Mouse (Mus musculus) retina, postnatal 7 days (tissue): ENCODE results near the gene Nxpe4.
"Not testable (repeated sequence)": the region's sequence is repeated elsewhere in the genome, so short reads cannot be mapped to it uniquely, and the experiment has no call there.

Experiments
- DNase-seq: peaks from one replicate; pipeline ENCODE4 v3.0.0-alpha.2; 2012; ENCODE audit warnings: low read depth, low spot score

Nxpe4 gene

GRCm38 (mm10) chr9:48161505-48162192 is at the start of gene Nxpe4:
Gene Nxpe4 (plus strand): TSS chr9:48162023.
- DNase-seq = peak; percentile 79

DNA sequence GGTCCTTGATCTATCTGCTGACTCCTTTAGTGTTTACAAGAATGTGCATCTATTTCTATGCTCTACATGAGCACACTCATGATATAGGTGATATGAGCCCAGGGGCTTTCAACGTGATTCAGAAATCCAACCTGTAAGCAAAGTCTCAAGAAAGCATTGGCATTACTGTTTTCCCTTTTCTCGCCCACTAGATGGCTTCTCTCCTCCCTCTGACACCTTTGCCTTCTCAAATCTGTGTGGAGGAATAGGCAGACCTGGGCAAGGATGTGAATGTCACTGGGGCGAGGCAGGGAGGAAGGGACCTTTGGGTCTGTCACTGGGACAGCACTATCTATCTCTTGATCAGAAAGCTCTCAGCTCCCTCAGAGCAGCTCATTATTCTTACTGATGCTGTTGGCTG is 35.0 kb upstream of the Nxpe4 start:
- no peak for DNase-seq

GRCm38 (mm10) chr9:48137507-48137906 is 24.3 kb upstream of the Nxpe4 start:
- DNase-seq = no peak

DNA sequence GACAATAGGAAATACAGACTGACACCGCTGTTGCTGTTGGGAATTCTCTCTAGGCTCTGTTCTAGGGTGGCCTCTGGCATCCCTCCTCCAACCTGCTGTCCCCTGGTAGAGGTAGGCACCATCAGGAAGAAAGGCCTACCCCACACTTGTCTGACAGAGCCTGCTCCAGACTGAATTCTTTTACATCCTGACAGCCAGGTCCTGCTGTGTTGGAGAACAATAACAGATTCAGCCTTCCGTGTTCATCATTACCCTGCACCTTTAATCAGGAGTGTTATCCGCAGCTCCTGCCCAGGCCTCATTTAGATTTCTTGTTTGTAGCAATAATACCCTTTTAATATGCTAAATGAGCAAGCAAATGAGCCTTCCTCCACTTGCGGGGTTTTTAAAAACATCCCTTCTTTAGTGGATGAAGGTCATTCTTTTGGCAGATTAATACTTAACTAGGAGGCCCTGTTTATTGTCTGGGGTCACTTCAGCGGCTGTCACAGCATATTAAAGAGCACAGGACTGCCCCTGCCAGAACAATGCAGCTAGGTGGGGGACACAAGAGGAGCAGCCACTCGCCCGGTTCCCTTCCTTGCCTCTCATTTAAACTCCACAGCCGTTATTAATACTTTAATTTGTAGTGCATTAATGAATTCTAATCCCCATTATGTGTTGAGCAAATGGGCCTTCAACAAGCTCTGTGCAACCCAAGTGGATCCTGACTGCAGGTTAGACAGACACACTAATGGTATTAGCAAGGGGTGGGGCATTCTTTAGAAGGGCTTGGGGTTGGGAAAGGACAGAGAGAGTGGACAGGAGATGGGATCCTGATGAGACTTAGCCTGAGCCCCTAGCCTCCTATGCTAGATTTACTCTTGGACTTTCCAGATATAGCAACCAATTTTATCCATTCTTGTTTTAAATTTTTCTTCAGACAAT is 21.1 kb upstream of the Nxpe4 start:
- DNase-seq = no peak

- DNase-seq = no peak
These were observed 19.2 kb upstream of the Nxpe4 start for GRCm38 (mm10) chr9:48142646-48143045.

DNA sequence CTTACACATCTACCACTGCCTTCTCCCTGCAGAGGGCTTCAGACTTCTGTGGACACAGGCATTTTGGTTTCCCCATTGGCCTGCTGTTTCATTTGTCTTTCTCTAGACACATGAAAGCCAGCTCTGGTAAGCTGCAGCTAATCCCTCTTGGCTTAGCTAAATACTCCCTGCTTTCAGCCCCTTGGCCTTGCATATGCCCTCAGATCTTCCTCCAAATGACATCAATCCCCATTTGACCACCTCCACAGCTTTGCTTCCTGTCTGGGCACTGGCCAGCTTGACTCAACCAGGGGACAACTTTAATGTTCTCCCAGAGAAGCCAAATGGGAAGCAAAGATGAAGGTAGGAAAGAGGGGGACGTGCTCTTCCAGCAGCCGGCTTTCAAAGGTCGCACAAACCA is 15.1 kb upstream of the Nxpe4 start:
- DNase-seq = peak; percentile 50

DNA sequence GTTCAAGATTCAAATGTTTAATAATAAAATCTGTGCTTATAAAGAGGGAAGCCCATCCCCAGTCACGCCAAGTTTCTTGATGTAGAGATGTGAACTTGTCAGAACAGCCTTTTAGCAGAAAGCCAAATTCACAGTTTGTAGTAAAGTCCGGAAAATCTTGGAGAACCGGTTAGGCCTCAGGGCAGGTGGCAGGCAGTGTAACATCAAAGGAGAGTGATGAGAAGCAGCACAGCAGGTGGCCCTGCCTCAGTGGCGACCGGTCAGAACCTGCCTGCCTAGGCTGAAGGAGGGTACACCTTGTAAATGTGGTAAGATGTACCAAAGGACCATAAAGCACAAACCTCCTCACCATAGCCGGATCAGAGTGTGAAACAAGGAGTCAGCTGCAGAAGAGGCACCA is 4.7 kb downstream of the Nxpe4 start:
- not testable (repeated sequence) for DNase-seq

DNA sequence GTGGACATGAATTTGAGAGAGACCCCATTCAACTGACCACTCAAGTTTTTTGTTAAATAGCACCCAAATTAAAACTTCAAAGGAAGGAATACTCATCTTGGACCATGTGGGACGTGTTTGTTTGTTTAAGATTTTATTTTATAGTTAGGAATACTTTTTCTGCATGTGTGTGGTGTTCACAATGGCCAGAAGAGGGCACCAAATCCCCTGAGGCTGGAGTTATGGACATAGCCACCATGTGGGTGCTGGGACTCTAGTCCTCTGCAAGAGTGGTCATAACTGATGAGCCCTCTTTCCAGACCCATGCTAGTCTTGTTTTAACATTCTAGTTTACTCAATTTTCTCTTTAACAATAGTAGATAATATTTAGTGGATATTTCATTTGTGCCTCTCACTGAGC is 14.9 kb downstream of the Nxpe4 start:
- no peak for DNase-seq

DNA sequence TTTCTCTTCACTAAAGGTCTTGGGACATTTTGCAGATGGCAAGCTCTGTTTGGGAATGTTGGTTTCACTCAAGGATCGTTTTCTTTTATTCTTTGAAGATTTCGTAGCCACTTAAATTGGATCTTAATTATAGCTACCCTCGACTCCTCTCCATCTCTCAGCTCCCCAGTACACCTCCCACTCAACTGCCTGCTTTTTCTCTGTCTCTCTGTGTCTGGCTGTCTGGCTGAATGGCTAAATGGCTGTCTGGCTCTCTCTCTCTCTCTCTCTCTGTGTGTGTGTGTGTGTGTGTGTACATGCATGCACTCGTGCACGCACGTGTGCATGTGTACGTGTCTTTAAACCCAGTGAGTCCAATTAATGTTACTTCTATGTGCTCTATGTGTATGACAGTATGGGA is 19.5 kb downstream of the Nxpe4 start:
- DNase-seq = no peak

DNA sequence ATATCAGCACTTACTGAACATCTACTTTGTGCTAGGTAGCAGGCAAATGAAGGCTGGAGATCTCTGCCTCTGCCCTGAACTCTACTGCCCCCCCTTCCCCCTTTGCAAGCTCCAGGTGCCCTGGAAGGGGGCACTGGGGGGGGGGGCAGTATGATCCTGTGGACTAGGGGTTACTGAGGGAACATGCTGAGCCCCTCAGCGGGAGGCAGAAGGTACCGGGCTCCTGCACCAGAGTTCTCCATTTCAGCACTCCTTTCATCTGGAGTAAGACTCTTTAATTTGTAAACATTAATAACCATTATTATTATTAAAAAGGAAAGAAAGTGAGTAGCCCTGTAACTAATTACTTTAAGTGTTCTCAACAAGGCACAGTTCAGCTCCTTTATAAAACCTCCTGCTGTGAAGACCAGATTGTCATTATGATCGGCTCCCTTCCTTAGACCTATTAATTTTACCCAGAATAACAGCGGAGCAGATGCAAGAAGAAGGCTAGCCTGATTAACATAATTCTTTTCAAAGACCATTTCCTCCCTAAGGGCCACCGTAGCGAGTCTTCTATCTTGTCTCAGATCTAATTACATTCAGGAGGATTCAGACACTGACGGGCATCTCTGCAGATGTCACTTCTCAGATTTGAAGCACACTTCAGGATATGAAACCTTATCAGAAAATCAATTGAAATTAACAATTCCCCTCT is 21.0 kb downstream of the Nxpe4 start:
- DNase-seq = no peak

GRCm38 (mm10) chr9:48184319-48184718 is 22.5 kb downstream of the Nxpe4 start:
- DNase-seq = no peak

DNA sequence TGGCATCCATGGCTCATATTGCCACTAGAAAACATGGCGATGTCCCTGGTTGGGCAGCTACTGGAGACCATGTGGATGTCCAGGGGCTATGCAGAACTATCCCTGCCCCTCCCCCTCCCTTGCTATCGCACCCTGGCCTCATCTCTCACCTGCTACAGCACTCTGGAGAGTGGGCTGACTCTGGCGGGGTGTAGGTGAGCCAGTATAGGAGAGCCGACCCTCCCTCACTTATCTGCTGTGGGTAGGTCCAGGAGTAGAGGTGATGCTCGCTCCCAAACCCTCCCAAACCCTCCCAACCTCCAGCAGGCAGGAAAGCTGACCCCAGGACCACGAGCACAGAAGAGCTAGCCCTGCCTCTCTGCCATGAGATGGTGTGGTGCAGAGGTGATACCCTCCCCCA is 27.0 kb downstream of the Nxpe4 start:
- no peak for DNase-seq

DNA sequence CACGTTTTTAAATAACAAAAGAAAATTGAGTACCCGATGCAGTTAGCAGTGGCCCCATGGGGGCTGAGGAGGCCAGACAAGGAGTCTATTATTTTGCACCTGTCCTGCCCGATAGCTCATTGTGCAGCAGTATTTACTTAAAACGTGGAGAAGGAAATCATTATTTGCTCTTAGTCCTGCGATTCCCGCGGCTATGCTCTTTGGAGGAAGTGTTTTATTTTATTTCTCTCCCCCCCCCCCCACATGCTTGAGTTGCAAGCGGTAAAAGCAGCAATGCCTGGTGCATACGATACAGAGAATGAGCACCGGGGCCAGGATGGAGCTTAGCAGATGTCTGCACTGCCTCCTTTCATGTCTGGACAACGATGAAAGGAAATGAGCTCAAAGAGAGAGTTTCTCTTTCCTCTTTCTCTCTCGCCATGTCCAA is 35.6 kb downstream of the Nxpe4 start:
- no peak for DNase-seq

DNA sequence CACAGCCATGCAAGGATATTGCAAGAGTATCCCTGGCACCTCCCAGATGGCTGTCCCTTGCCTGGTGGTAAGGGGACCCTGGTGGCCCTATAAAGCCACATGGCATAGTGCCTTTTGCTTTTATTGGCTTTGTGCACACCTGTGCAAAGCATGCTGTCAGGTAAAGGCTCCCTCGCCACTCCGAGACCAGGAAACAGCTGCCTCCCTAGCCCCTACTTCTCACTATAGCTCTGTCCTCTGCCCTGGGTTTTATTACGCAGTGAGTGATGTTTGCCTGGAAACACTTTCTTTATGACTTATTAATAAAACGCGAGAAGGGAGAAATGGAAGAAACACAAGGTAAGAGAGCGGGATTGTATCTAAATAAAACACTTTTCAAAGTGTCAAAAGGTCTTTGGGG is 49.1 kb downstream of the Nxpe4 start:
- DNase-seq = no peak

- no peak for DNase-seq
These were observed 50.1 kb downstream of the Nxpe4 start for GRCm38 (mm10) chr9:48211912-48212311.

GRCm38 (mm10) chr9:48214751-48215150 is 52.9 kb downstream of the Nxpe4 start:
- no peak for DNase-seq

DNA sequence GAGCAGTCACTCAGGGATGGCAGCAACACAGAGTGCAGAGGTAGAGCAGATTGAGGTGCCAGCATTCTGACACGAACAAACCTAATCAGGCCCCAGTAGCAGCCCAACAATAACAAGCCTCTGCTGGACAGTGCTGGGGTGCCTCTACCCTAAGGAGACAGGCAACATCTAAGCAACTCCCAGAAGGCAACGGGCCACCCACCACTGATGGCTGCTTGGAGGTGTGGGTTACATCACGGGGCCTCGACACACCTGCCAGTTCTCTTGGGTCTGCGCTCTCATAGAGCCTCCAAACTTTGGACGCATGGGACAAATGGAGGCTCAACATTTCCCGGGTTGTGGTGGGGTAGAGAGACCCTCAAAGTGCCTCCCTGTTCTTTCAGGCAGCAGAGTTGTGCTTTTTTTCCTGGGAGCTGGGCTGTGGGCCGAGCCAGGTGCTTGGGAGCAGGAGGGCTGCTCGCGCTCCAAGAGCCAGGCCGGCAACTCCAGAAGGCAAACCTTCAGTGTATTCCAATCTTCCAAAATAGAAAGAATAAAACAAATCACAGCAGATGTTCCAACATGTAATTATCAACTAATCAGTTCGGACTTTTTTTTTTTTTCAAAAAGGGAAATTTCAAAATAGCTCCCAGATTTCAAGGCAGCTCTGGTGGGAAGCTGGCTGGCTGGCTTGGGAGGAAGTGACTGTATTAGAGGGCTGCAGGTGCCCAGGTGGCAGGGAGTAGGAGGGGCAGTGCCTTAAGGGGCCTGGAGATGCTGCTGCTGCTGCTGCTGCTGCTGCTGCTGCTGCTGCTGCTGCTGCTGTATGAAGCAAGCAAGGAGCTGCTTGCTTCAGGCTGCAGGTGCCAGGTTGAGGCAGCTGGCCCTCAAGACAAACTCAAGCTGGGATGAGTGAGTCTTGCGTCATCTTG is 54.5 kb downstream of the Nxpe4 start:
- DNase-seq = no peak

DNA sequence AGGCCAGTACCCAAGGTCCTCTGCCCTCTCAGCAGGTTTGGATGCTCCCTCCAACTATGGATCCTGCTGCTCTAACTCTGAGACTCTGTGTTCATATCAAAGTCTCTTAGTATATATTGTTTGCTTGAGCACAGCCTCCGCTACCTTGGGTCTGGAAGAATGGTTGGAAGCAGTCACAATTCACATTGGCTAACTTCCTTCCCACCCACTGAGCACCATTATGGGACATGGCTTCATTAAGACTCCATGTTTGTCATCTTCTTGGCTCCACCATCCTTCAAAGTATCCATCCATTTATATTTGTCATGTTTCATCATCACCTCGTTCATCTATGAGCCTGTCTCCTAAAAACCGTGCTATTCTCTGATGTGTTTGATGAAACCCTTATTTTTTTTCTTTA is 68.9 kb downstream of the Nxpe4 start:
- no peak for DNase-seq

DNA sequence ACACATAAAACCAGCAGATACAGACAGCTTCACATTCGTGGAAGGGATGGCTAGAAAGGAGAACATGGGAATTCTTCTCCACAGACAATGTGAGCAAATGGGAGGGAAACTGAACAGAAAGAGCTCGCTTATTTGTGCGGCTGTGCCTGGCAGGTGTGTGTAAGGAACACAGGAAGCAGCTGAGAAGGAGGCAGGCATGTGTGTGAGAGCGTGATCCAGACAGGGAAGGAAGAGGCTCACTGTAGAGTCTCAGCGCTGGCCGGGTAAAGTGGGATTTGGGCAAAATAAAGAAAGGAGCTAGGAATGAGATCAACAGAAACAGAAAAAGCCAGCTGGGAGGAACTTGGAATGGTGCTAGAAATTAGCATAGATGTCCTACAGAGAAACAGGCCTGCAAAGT is 74.6 kb downstream of the Nxpe4 start:
- no peak for DNase-seq

- DNase-seq = no peak
These were observed 76.4 kb downstream of the Nxpe4 start for GRCm38 (mm10) chr9:48238153-48238755.

- DNase-seq = no peak
These were observed 77.6 kb downstream of the Nxpe4 start for GRCm38 (mm10) chr9:48239461-48239860.
